Mouse (Mus musculus) hindbrain, embryonic 16.5 days (tissue): ENCODE data around the gene Tff2. TPM values are rescaled to one million over a fixed set of nuclear protein-coding genes. Genes with fewer than 3 reads are reported as not detected.

Experiments
- ATAC-seq: fragments of 200-750 bp; cut with Nextera tagmentation; 2 replicates; pipeline ENCODE4 v1.8.0; 2017; ENCODE audit warnings: moderate TSS enrichment, moderate library complexity
- H3K27ac ChIP-seq: fragments of 300-500 bp; sonication (generic); 2 replicates; pipeline ENCODE4 v1.5.1; 2014; ENCODE audit warnings: low read depth, mild to moderate bottlenecking, control low read depth, low read length, moderate library complexity
- H3K27me3 ChIP-seq: fragments of 300-500 bp; sonication (generic); replicated peaks from 2 replicates; pipeline ENCODE4 v1.6.1; 2014; ENCODE audit warnings: low read length; ENCODE audit not compliant: control insufficient read depth, insufficient read depth
- H3K36me3 ChIP-seq: fragments of 300-500 bp; sonication (generic); 2 replicates; pipeline ENCODE4 v1.6.1; 2014; ENCODE audit warnings: mild to moderate bottlenecking, low read length, moderate library complexity, mixed read lengths; ENCODE audit not compliant: control insufficient read depth, insufficient read depth
- H3K4me1 ChIP-seq: fragments of 300-500 bp; sonication (generic); 2 replicates; pipeline ENCODE4 v1.6.1; 2014; ENCODE audit warnings: low read depth, low read length; ENCODE audit not compliant: control insufficient read depth, insufficient read depth
- H3K4me2 ChIP-seq: fragments of 300-500 bp; sonication (generic); 2 replicates; pipeline ENCODE4 v1.6.1; 2014; ENCODE audit warnings: mild to moderate bottlenecking, low read length, control low read depth, moderate library complexity
- H3K4me3 ChIP-seq: fragments of 300-500 bp; sonication (generic); 2 replicates; pipeline ENCODE4 v1.5.1; 2014; ENCODE audit warnings: mild to moderate bottlenecking, low read length, control low read depth, moderate library complexity
- H3K9ac ChIP-seq: fragments of 300-500 bp; sonication (generic); 2 replicates; pipeline ENCODE4 v1.6.1; 2014; ENCODE audit warnings: low read depth, mild to moderate bottlenecking, control low read depth, low read length, moderate library complexity
- H3K9me3 ChIP-seq: fragments of 300-500 bp; sonication (generic); 2 replicates; pipeline ENCODE4 v1.6.1; 2014; ENCODE audit warnings: mild to moderate bottlenecking, low read length, moderate library complexity; ENCODE audit not compliant: control insufficient read depth
- WGBS: fragments of 180-500 bp; shearing (Covaris S2); extraction: QIAGEN DNeasy Blood & Tissue Kit; methylation state at CpG from one replicate; pipeline ENCODE4 v1.1.7; 2014; 5-methylcytosine and 5-hydroxymethylcytosine counted together
- polyA plus RNA-seq: library from polyadenylated mRNA; unstranded; fragments of >200 nt; fragmentation: Nextera tagmentation; extraction: Ambion mirVana; gene quantifications from 2 replicates; pipeline ENCODE4 v1.2.1, GENCODE M21; 2015

Tff2 gene
- polyA plus RNA-seq, 1 experiment from 2014 or later = not detected

GRCm38 (mm10) chr17:31103007-31103570, 41.0 kb downstream of the Tff2 start:
- no peaks in the 10 kb centered on the region for H3K4me1 ChIP-seq
- no peaks in the 10 kb centered on the region for H3K9me3 ChIP-seq
- no peaks in the 10 kb centered on the region for H3K27me3 ChIP-seq
- H3K4me3 ChIP-seq = no peak overlapping the region
- H3K27ac ChIP-seq = no peak overlapping the region
- no peak overlapping the region for H3K4me2 ChIP-seq
- H3K36me3 ChIP-seq = peaks cover 7% of the 10 kb centered on the region
- ATAC-seq = no peak
- WGBS = 86% methylated on average over 8 of the region's 8 CpGs
- no peak overlapping the region for H3K9ac ChIP-seq

GRCm38 (mm10) chr17:31098788-31099187, 45.3 kb downstream of the Tff2 start:
- no peaks in the 10 kb centered on the region for H3K4me1 ChIP-seq
- peaks cover 14% of the 10 kb centered on the region for H3K36me3 ChIP-seq
- H3K4me2 ChIP-seq = no peak overlapping the region
- H3K4me3 ChIP-seq = no peak overlapping the region
- no peak for ATAC-seq
- 90% methylated on average over 5 of the region's 5 CpGs for WGBS
- no peaks in the 10 kb centered on the region for H3K27me3 ChIP-seq
- no peak overlapping the region for H3K27ac ChIP-seq
- no peak overlapping the region for H3K9ac ChIP-seq
- no peaks in the 10 kb centered on the region for H3K9me3 ChIP-seq

GRCm38 (mm10) chr17:31096893-31097292, 47.2 kb downstream of the Tff2 start:
- no peaks in the 10 kb centered on the region for H3K4me1 ChIP-seq
- no peak overlapping the region for H3K9ac ChIP-seq
- H3K4me2 ChIP-seq = no peak overlapping the region
- WGBS = 97% methylated on average over 2 of the region's 2 CpGs
- peaks cover 20% of the 10 kb centered on the region for H3K36me3 ChIP-seq
- no peak for ATAC-seq
- H3K27me3 ChIP-seq = no peaks in the 10 kb centered on the region
- H3K9me3 ChIP-seq = no peaks in the 10 kb centered on the region
- H3K4me3 ChIP-seq = no peak overlapping the region
- H3K27ac ChIP-seq = no peak overlapping the region

- 86% methylated on average over 7 of the region's 7 CpGs for WGBS
- no peak overlapping the region for H3K9ac ChIP-seq
- no peaks in the 10 kb centered on the region for H3K27me3 ChIP-seq
- H3K4me1 ChIP-seq = peaks cover 7% of the 10 kb centered on the region
- H3K4me2 ChIP-seq = no peak overlapping the region
- ATAC-seq = no peak
- peaks cover 20% of the 10 kb centered on the region for H3K36me3 ChIP-seq
- H3K4me3 ChIP-seq = no peak overlapping the region
- H3K27ac ChIP-seq = no peak overlapping the region
- H3K9me3 ChIP-seq = no peaks in the 10 kb centered on the region
Measured at GRCm38 (mm10) chr17:31095570-31095969, 48.5 kb downstream of the Tff2 start.

GRCm38 (mm10) chr17:31094781-31095180, 49.3 kb downstream of the Tff2 start:
- no peak overlapping the region for H3K9ac ChIP-seq
- ATAC-seq = no peak
- WGBS = 47% methylated on average over 5 of the region's 5 CpGs

More at GRCm38 (mm10) chr17:31094781-31095180, 49.3 kb downstream of the Tff2 start:
- peaks cover 20% of the 10 kb centered on the region for H3K36me3 ChIP-seq
- no peak overlapping the region for H3K27ac ChIP-seq
- no peak overlapping the region for H3K4me3 ChIP-seq
- H3K9me3 ChIP-seq = no peaks in the 10 kb centered on the region
- peaks cover 15% of the 10 kb centered on the region for H3K4me1 ChIP-seq
- H3K27me3 ChIP-seq = no peaks in the 10 kb centered on the region
- no peak overlapping the region for H3K4me2 ChIP-seq

Other genes with a start within 250 kb of the Tff2 start
- 0.89 and 1.0 TPM in 2 replicates for gene Glp1r, start 242.5 kb downstream of the Tff2 start, polyA plus RNA-seq
- 0.03 and 0.32 TPM in 2 replicates for gene Umodl1, start 189.6 kb downstream of the Tff2 start, polyA plus RNA-seq
- gene Abcg1, start 86.6 kb downstream of the Tff2 start, polyA plus RNA-seq = 20.2 and 20.9 TPM in 2 replicates
- 0.94 and 1.1 TPM in 2 replicates for gene Tff3, start 14.6 kb downstream of the Tff2 start, polyA plus RNA-seq
- gene Tff1, start 21.0 kb upstream of the Tff2 start, polyA plus RNA-seq = not detected in 2 replicates
- gene Tmprss3, start 54.7 kb upstream of the Tff2 start, polyA plus RNA-seq = not detected in 2 replicates
- gene Ubash3a, start 63.6 kb upstream of the Tff2 start, polyA plus RNA-seq = 0.15 TPM in 1 of 2 replicates, not detected in the other
- gene Rsph1, start 133.1 kb upstream of the Tff2 start, polyA plus RNA-seq = 6.4 and 8.8 TPM in 2 replicates
- 8.6 and 10.9 TPM in 2 replicates for gene Slc37a1, start 142.5 kb upstream of the Tff2 start, polyA plus RNA-seq
- 30.3 and 34.4 TPM in 2 replicates for gene Pde9a, start 241.9 kb upstream of the Tff2 start, polyA plus RNA-seq